Mouse (Mus musculus) ES-E14 (cell line): ENCODE measurements around the gene Sapcd1. TPM values are rescaled to one million over a fixed set of nuclear protein-coding genes. Genes with fewer than 3 reads are reported as not detected.
A peak's percentile ranks its signal among the peaks of the same experiment; 100 is the strongest.

Source experiments
- DNase-seq: peaks from one replicate; pipeline ENCODE4 v3.0.0-alpha.2; 2013; ENCODE audit warnings: low read depth, low spot score
- H3K27ac ChIP-seq: 2 replicates; pipeline ENCODE4 v1.5.1; 2012; ENCODE audit warnings: low read depth, mild to moderate bottlenecking, low read length, moderate library complexity, mixed read lengths; ENCODE audit not compliant: poor library complexity, insufficient read depth, severe bottlenecking
- H3K36me3 ChIP-seq: 2 replicates; pipeline ENCODE4 v1.6.1; 2012; ENCODE audit warnings: mild to moderate bottlenecking, low read length, moderate library complexity, mixed read lengths; ENCODE audit not compliant: control insufficient read depth, poor library complexity, insufficient read depth, severe bottlenecking
- H3K4me1 ChIP-seq, 2 experiments: fragments of 150-350 bp in 1 of 2; sonication (generic) in 1 of 2; 2 replicates each; pipeline ENCODE4 v1.6.1; 2012; ENCODE audit warnings: low read length in 2 of 2, mild to moderate bottlenecking in 1 of 2, mixed read lengths in 1 of 2; ENCODE audit not compliant: control insufficient read depth in 2 of 2, insufficient read depth in 2 of 2, poor library complexity in 1 of 2
- H3K4me3 ChIP-seq, 2 experiments: fragments of 150-350 bp in 1 of 2; sonication (generic) in 1 of 2; 2 replicates each; pipeline ENCODE4 v1.5.1; 2012; ENCODE audit warnings: low read length in 2 of 2, low read depth in 1 of 2, mild to moderate bottlenecking in 1 of 2, mixed read lengths in 1 of 2; ENCODE audit not compliant: insufficient read depth in 1 of 2, poor library complexity in 1 of 2, severe bottlenecking in 1 of 2
- H3K9ac ChIP-seq: 2 replicates; pipeline ENCODE4 v1.6.1; 2012; ENCODE audit warnings: low read depth, mild to moderate bottlenecking, low read length, mixed read lengths; ENCODE audit not compliant: poor library complexity, insufficient read depth, severe bottlenecking
- H3K9me3 ChIP-seq: fragments of 150-350 bp; sonication (generic); 2 replicates; pipeline ENCODE4 v1.6.1; 2012; ENCODE audit warnings: low read depth, mild to moderate bottlenecking, low read length; ENCODE audit not compliant: control insufficient read depth, insufficient read depth
- CHD2 ChIP-seq: IDR thresholded peaks from 2 replicates; pipeline ENCODE4 v1.6.1; 2014; ENCODE audit warnings: mild to moderate bottlenecking, low read depth, low read length, inconsistent platforms
- HCFC1 ChIP-seq: IDR thresholded peaks from 2 replicates; pipeline ENCODE4 v1.6.1; 2012; ENCODE audit warnings: low read length, inconsistent platforms, borderline replicate concordance; ENCODE audit not compliant: insufficient read depth
- MAFK ChIP-seq: IDR thresholded peaks from 2 replicates; pipeline ENCODE4 v1.6.1; 2014; ENCODE audit warnings: mild to moderate bottlenecking, low read depth, low read length, inconsistent platforms; ENCODE audit not compliant: insufficient read depth
- ZC3H11A ChIP-seq: IDR thresholded peaks from 2 replicates; pipeline ENCODE4 v1.6.1; 2012; ENCODE audit warnings: low read depth, mild to moderate bottlenecking, inconsistent platforms, low read length, borderline replicate concordance
- ZNF384 ChIP-seq: IDR thresholded peaks from 2 replicates; pipeline ENCODE4 v1.6.1; 2012; ENCODE audit warnings: low read depth, low read length, inconsistent platforms
- in situ Hi-C, 2 experiments: fragments of 600-800 bp; cut with MboI; formaldehyde crosslinking; loops; one replicate each; pipeline ENCODE4 v1.15.1; 2025; ENCODE audit warnings: low sequenced_read_pairs in 2 of 2, inconsistent platforms in 1 of 2; ENCODE audit not compliant: unreplicated experiment in 2 of 2
- total RNA-seq: library from RNA; depleted of rRNA; stranded (reverse); fragments of 300-350 nt; gene quantifications from 2 replicates; pipeline ENCODE4 v1.2.3, GENCODE M21; 2012

Sapcd1 gene
- total RNA-seq, 1 experiment: 3.1 TPM

DNA sequence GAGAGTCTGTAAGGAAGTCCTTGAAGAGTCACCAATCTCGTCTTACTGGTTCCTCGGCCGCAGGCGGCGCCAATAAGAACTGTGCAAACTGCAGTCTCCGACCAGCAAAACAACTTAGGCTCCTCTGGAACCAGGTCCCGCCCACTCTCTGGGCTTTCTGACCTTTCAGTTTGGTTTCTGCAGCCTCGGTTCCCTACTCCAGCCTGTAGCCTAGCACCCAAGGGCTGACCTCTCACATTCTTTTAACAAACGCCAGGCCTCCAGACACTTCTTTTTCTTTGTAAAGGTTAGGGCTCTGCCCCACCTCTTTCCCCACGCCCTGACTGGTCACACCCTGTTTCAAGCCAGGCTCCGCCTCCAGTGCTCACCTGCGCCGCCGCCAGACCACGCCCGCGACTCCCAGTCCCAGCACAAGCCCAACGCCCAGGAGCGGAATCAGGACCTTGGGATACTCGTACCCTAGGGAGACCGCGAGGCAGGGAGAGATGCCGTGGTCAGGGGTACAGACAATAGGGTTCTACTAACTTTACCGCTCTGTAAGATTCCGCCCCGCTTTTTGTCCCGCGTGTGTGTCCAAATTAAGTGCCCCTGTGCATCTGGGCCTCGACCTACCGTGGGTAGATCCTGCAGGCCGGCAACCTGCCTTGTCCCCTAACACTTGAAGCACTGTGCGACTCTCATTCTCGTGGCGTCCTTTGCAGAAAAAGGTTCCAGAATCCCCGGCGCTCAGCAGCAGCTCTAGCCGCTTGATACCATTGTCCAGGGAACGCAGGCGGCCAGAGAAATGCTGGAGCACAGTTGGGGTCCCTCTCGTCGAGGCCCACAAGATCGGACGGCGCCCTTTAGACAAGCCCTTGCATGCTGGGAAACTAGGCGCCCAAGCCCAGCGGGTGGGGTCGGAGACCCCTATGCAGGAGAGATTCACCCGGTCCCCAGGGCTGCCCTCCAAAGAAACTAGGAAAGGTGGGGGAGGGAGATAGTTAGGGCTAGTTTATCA, 37.4 kb upstream of the Sapcd1 start, which contains the start of gene Ly6g6c:
Gene Ly6g6c (plus strand): TSS at position 438 of the 997 bp plus-strand sequence.
- peak within 1 kb of the TSS; percentile 85 for H3K27ac ChIP-seq
- in situ Hi-C loops: no loop called here
- DNase-seq: peak; percentile 77
- peak within 1 kb of the TSS; percentile 63 to 64 for H3K4me3 ChIP-seq
- no peak for TF ChIP-seq HCFC1
- TF ChIP-seq CHD2: no peak
- no peak for TF ChIP-seq ZNF384
- no peak for TF ChIP-seq MAFK
- TF ChIP-seq ZC3H11A: no peak
- H3K4me1 ChIP-seq: peaks cover 6 to 32% of the 10 kb centered on the region in 2 experiments
- H3K9ac ChIP-seq: peak within 1 kb of the TSS; percentile 67
- H3K36me3 ChIP-seq: peaks cover 8% of the 10 kb centered on the region; the same call in 1 of the 2 replicates
- no peaks in the 10 kb centered on the region for H3K9me3 ChIP-seq

DNA sequence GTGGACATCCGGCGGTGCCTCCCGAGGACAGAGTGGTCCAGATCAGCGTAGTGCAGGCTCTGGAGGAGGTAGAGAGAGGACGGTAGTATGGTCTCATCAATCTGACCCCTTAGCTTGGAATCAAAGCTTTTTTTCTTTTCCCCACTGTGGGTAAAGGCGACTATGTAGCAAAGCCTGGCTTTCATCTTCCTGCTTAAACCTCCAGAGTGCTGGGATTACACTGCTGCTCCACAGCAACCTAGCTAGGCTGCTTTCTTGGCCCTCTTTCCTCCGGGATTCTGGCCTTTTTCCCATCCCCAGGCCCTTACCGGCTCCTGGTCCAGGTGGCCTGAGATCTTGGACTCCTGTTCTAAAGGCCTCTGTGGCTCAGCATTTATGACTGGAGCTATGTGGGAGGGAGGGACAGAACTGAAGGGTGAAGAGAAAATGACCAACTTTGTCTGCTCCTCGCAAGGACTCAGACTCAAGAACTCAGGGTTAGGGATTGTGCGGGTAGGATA, 36.6 kb upstream of the Sapcd1 start:
- H3K9ac ChIP-seq: no peak overlapping the region
- H3K27ac ChIP-seq: peak overlapping the region; percentile 55
- DNase-seq: no peak
- in situ Hi-C loops: no loop called here
- TF ChIP-seq MAFK (no peak), ZC3H11A (no peak), ZNF384 (no peak), HCFC1 (no peak), CHD2 (no peak)
- H3K4me3 ChIP-seq: peak overlapping the region; percentile 29 to 64; a peak in 3 of 4 replicates
- H3K9me3 ChIP-seq: no peaks in the 10 kb centered on the region
- peaks cover 6 to 34% of the 10 kb centered on the region in 2 experiments for H3K4me1 ChIP-seq
- H3K36me3 ChIP-seq: peaks cover 10% of the 10 kb centered on the region; the same call in 1 of the 2 replicates

DNA sequence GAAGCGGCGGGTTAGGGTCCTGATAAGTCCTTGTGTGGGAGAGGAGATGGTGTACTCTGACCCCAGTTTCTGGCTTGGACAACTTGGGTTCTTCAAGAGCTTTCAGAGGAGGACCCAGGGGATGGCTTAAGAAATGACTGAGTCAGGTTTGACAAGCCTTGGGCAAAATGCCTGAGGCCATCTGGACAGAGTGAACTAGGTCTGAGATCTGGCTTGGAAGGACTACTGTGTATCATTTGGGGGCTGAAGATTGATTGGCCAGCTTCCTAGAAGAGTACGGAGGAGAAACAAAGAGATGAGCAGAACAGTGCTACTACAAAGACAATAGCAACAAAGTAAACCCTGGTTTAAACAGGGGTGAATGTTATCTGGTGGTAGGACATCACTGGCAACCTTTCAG, 35.6 kb upstream of the Sapcd1 start:
- no peaks in the 10 kb centered on the region for H3K9me3 ChIP-seq
- peaks cover 10% of the 10 kb centered on the region; the same call in 1 of the 2 replicates for H3K36me3 ChIP-seq
- in situ Hi-C loops: no loop called here
- TF ChIP-seq ZC3H11A: no peak
- no peak for TF ChIP-seq ZNF384
- no peak for TF ChIP-seq HCFC1
- no peak for TF ChIP-seq CHD2
- TF ChIP-seq MAFK: no peak
- DNase-seq: no peak
- no peak overlapping the region for H3K27ac ChIP-seq
- peaks cover 6 to 34% of the 10 kb centered on the region in 2 experiments for H3K4me1 ChIP-seq
- no peak overlapping the region for H3K4me3 ChIP-seq
- no peak overlapping the region for H3K9ac ChIP-seq

DNA sequence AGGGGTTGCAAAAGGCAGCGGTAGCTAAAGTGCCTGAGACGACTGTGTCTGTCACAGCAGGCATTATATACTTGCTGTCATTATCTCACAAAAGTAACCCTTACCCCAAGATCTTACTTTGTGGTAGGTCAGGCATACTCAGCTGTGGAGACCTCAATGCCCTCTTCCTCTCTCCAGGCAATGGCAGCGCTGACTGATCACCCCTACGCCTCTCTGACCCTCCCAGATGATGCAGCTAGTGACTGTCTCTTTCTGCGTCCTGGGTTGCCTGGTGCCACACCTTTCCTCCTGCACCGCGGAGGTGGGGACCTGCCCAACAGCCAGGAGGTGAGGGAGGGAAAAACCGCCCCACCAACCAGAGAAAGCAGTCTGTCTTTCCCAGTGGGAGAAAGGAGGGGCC, 33.5 kb upstream of the Sapcd1 start:
- H3K9ac ChIP-seq: no peak overlapping the region
- in situ Hi-C loops: no loop called here
- peaks cover 6 to 35% of the 10 kb centered on the region in 2 experiments for H3K4me1 ChIP-seq
- no peak overlapping the region; a peak in 1 of 4 replicates for H3K4me3 ChIP-seq
- no peak overlapping the region for H3K27ac ChIP-seq
- no peak for TF ChIP-seq ZC3H11A
- no peak for TF ChIP-seq MAFK
- no peaks in the 10 kb centered on the region for H3K9me3 ChIP-seq
- DNase-seq: no peak
- H3K36me3 ChIP-seq: peaks cover 16% of the 10 kb centered on the region; the same call in 1 of the 2 replicates
